Mouse (Mus musculus): Measurements from ENCODE around the gene Clmn. TPM values are rescaled to one million over a fixed set of nuclear protein-coding genes. Genes with fewer than 3 reads are reported as not detected.

Gene Clmn
- polyA plus RNA-seq (2014; fragmentation: Nextera tagmentation; extraction: Ambion mirVana): 3.8 and 4.1 TPM in 2 replicates

GRCm38 (mm10) chr12:104864439-104865165, at the start of gene Clmn:
Gene Clmn, minus strand, starts transcription at chr12:104865076.
- peak within 1 kb of the TSS; percentile 60 for H3K4me2 ChIP-seq (ENCODE audit: low read depth, low read length)
- no peaks in the 10 kb centered on the region for H3K27me3 ChIP-seq (ENCODE audit: control insufficient read depth, insufficient read depth, low read length)
- 1% methylated on average over 49 of the region's 80 CpGs for WGBS
- H3K27ac ChIP-seq (replicated peaks; ENCODE audit: low read depth, low read length): 0 out of 2 replicates have a peak within 1 kb of the TSS, but pooled peaks have one; percentile 53
- peak; percentile 57 for DNase-seq (ENCODE audit: low spot score)
- no peaks in the 10 kb centered on the region for H3K36me3 ChIP-seq (replicated peaks; ENCODE audit: control insufficient read depth, insufficient read depth, low read depth, low read length)
- peak within 1 kb of the TSS; percentile 71 for H3K4me3 ChIP-seq (ENCODE audit: low read depth, low read length)
- H3K4me1 ChIP-seq (ENCODE audit: control insufficient read depth, insufficient read depth, low read length): no peaks in the 10 kb centered on the region
- peak within 1 kb of the TSS; percentile 81 for H3K9ac ChIP-seq (replicated peaks; ENCODE audit: low read length)
- H3K9me3 ChIP-seq (replicated peaks; ENCODE audit: control insufficient read depth, low read length): no peaks in the 10 kb centered on the region
- no peak; the same call in 1 of the 2 replicates for ATAC-seq (replicated peaks; ENCODE audit: insufficient number of reproducible peaks, low FRiP score, low TSS enrichment, low read depth)

GRCm38 (mm10) chr12:104912990-104913389, 48.1 kb upstream of the Clmn start:
- WGBS: 77% methylated on average over 3 of the region's 3 CpGs
- Histone ChIP-seq H3K27me3 (ENCODE audit: control insufficient read depth, insufficient read depth, low read length) (no peaks in the 10 kb centered on the region), H3K4me2 (ENCODE audit: low read depth, low read length) (no peak overlapping the region), H3K9ac (replicated peaks; ENCODE audit: low read length) (no peak overlapping the region), H3K4me3 (ENCODE audit: low read depth, low read length) (no peak overlapping the region), H3K27ac (replicated peaks; ENCODE audit: low read depth, low read length) (no peak overlapping the region), H3K36me3 (replicated peaks; ENCODE audit: control insufficient read depth, insufficient read depth, low read depth, low read length) (no peaks in the 10 kb centered on the region), H3K9me3 (replicated peaks; ENCODE audit: control insufficient read depth, low read length) (no peaks in the 10 kb centered on the region), H3K4me1 (ENCODE audit: control insufficient read depth, insufficient read depth, low read length) (peaks cover 9% of the 10 kb centered on the region)
- DNase-seq (ENCODE audit: low spot score) (no peak), ATAC-seq (replicated peaks; ENCODE audit: insufficient number of reproducible peaks, low FRiP score, low TSS enrichment, low read depth) (no peak)

- Histone ChIP-seq H3K9me3 (replicated peaks; ENCODE audit: control insufficient read depth, low read length) (no peaks in the 10 kb centered on the region), H3K4me1 (ENCODE audit: control insufficient read depth, insufficient read depth, low read length) (peaks cover 10% of the 10 kb centered on the region), H3K9ac (replicated peaks; ENCODE audit: low read length) (no peak overlapping the region), H3K36me3 (replicated peaks; ENCODE audit: control insufficient read depth, insufficient read depth, low read depth, low read length) (no peaks in the 10 kb centered on the region), H3K27me3 (ENCODE audit: control insufficient read depth, insufficient read depth, low read length) (no peaks in the 10 kb centered on the region), H3K27ac (replicated peaks; ENCODE audit: low read depth, low read length) (no peak overlapping the region), H3K4me2 (ENCODE audit: low read depth, low read length) (no peak overlapping the region), H3K4me3 (ENCODE audit: low read depth, low read length) (no peak overlapping the region)
- ATAC-seq (replicated peaks; ENCODE audit: insufficient number of reproducible peaks, low FRiP score, low TSS enrichment, low read depth): no peak
- no peak for DNase-seq (ENCODE audit: low spot score)
- WGBS: 37% methylated on average over 10 of the region's 10 CpGs
Observed at GRCm38 (mm10) chr12:104912281-104912933, 47.5 kb upstream of the Clmn start.

GRCm38 (mm10) chr12:104909750-104910149, 44.9 kb upstream of the Clmn start:
- H3K27ac ChIP-seq (replicated peaks; ENCODE audit: low read depth, low read length): no peak overlapping the region
- DNase-seq (ENCODE audit: low spot score): no peak
- no peaks in the 10 kb centered on the region for H3K9me3 ChIP-seq (replicated peaks; ENCODE audit: control insufficient read depth, low read length)
- H3K4me2 ChIP-seq (ENCODE audit: low read depth, low read length): no peak overlapping the region
- peaks cover 10% of the 10 kb centered on the region for H3K4me1 ChIP-seq (ENCODE audit: control insufficient read depth, insufficient read depth, low read length)
- H3K4me3 ChIP-seq (ENCODE audit: low read depth, low read length): no peak overlapping the region
- H3K36me3 ChIP-seq (replicated peaks; ENCODE audit: control insufficient read depth, insufficient read depth, low read depth, low read length): no peaks in the 10 kb centered on the region
- no peak overlapping the region for H3K9ac ChIP-seq (replicated peaks; ENCODE audit: low read length)
- no peaks in the 10 kb centered on the region for H3K27me3 ChIP-seq (ENCODE audit: control insufficient read depth, insufficient read depth, low read length)
- 85% methylated on average over 4 of the region's 4 CpGs for WGBS
- ATAC-seq (replicated peaks; ENCODE audit: insufficient number of reproducible peaks, low FRiP score, low TSS enrichment, low read depth): no peak

GRCm38 (mm10) chr12:104908986-104909385, 44.1 kb upstream of the Clmn start:
- DNase-seq (ENCODE audit: low spot score) (no peak), ATAC-seq (replicated peaks; ENCODE audit: insufficient number of reproducible peaks, low FRiP score, low TSS enrichment, low read depth) (no peak; the same call in 1 of the 2 replicates)
- peaks cover 13% of the 10 kb centered on the region for H3K4me1 ChIP-seq (ENCODE audit: control insufficient read depth, insufficient read depth, low read length)
- no peaks in the 10 kb centered on the region for H3K36me3 ChIP-seq (replicated peaks; ENCODE audit: control insufficient read depth, insufficient read depth, low read depth, low read length)
- no peak overlapping the region for H3K4me3 ChIP-seq (ENCODE audit: low read depth, low read length)
- no peak overlapping the region for H3K27ac ChIP-seq (replicated peaks; ENCODE audit: low read depth, low read length)
- 45% methylated on average over 5 of the region's 5 CpGs for WGBS
- no peak overlapping the region for H3K4me2 ChIP-seq (ENCODE audit: low read depth, low read length)
- H3K9me3 ChIP-seq (replicated peaks; ENCODE audit: control insufficient read depth, low read length): no peaks in the 10 kb centered on the region
- H3K27me3 ChIP-seq (ENCODE audit: control insufficient read depth, insufficient read depth, low read length): no peaks in the 10 kb centered on the region
- H3K9ac ChIP-seq (replicated peaks; ENCODE audit: low read length): no peak overlapping the region

GRCm38 (mm10) chr12:104908024-104908781, 43.3 kb upstream of the Clmn start:
- WGBS: 4% methylated on average over 15 of the region's 15 CpGs
- H3K4me1 ChIP-seq (ENCODE audit: control insufficient read depth, insufficient read depth, low read length): peaks cover 14% of the 10 kb centered on the region
- H3K36me3 ChIP-seq (replicated peaks; ENCODE audit: control insufficient read depth, insufficient read depth, low read depth, low read length): no peaks in the 10 kb centered on the region
- H3K9me3 ChIP-seq (replicated peaks; ENCODE audit: control insufficient read depth, low read length): no peaks in the 10 kb centered on the region
- DNase-seq (ENCODE audit: low spot score) (peak; percentile 73), ATAC-seq (replicated peaks; ENCODE audit: insufficient number of reproducible peaks, low FRiP score, low TSS enrichment, low read depth) (no peak)
- peak overlapping the region; percentile 62 for H3K27ac ChIP-seq (replicated peaks; ENCODE audit: low read depth, low read length)
- no peak overlapping the region for H3K4me3 ChIP-seq (ENCODE audit: low read depth, low read length)
- H3K27me3 ChIP-seq (ENCODE audit: control insufficient read depth, insufficient read depth, low read length): no peaks in the 10 kb centered on the region
- no peak overlapping the region for H3K9ac ChIP-seq (replicated peaks; ENCODE audit: low read length)
- no peak overlapping the region for H3K4me2 ChIP-seq (ENCODE audit: low read depth, low read length)

GRCm38 (mm10) chr12:104907133-104907532, 42.3 kb upstream of the Clmn start:
- DNase-seq (ENCODE audit: low spot score) (no peak), ATAC-seq (replicated peaks; ENCODE audit: insufficient number of reproducible peaks, low FRiP score, low TSS enrichment, low read depth) (no peak)
- WGBS: 92% methylated on average over 2 of the region's 2 CpGs
- H3K4me2 ChIP-seq (ENCODE audit: low read depth, low read length): no peak overlapping the region
- no peaks in the 10 kb centered on the region for H3K27me3 ChIP-seq (ENCODE audit: control insufficient read depth, insufficient read depth, low read length)
- H3K36me3 ChIP-seq (replicated peaks; ENCODE audit: control insufficient read depth, insufficient read depth, low read depth, low read length): no peaks in the 10 kb centered on the region
- H3K4me3 ChIP-seq (ENCODE audit: low read depth, low read length): no peak overlapping the region
- H3K4me1 ChIP-seq (ENCODE audit: control insufficient read depth, insufficient read depth, low read length): peaks cover 14% of the 10 kb centered on the region
- no peak overlapping the region for H3K27ac ChIP-seq (replicated peaks; ENCODE audit: low read depth, low read length)
- no peaks in the 10 kb centered on the region for H3K9me3 ChIP-seq (replicated peaks; ENCODE audit: control insufficient read depth, low read length)
- no peak overlapping the region for H3K9ac ChIP-seq (replicated peaks; ENCODE audit: low read length)

Measured in embryonic facial prominence, embryonic 11.5 days (tissue).